Mouse (Mus musculus) kidney, adult 2 months (tissue): ENCODE measurements around the gene Mrgprh. TPM values are rescaled to one million over a fixed set of nuclear protein-coding genes. Genes with fewer than 3 reads are reported as not detected.
"Not testable (repeated sequence)": the region's sequence is repeated elsewhere in the genome, so short reads cannot be mapped to it uniquely, and the experiment has no call there.

Experiments
- DNase-seq: peaks from one replicate; pipeline ENCODE4 v3.0.0; 2021
- H3K27ac ChIP-seq: fragments of 200-500 bp; 2 replicates; pipeline ENCODE4 v1.5.1; 2012; ENCODE audit warnings: low read depth, low read length, control low read depth, inconsistent platforms; ENCODE audit not compliant: insufficient read depth
- H3K27me3 ChIP-seq: fragments of 200-500 bp; replicated peaks from 2 replicates; pipeline ENCODE4 v1.6.1; 2012; ENCODE audit warnings: mild to moderate bottlenecking, moderate library complexity, low read length, inconsistent platforms; ENCODE audit not compliant: control insufficient read depth, insufficient read depth
- H3K36me3 ChIP-seq: fragments of 200-500 bp; 2 replicates; pipeline ENCODE4 v1.6.1; 2012; ENCODE audit warnings: mild to moderate bottlenecking, moderate library complexity, low read length, inconsistent platforms; ENCODE audit not compliant: control insufficient read depth, insufficient read depth
- H3K4me1 ChIP-seq: fragments of 200-500 bp; 2 replicates; pipeline ENCODE4 v1.6.1; 2011; ENCODE audit warnings: low read length; ENCODE audit not compliant: control insufficient read depth, insufficient read depth
- H3K4me3 ChIP-seq: fragments of 200-500 bp; 2 replicates; pipeline ENCODE4 v1.5.1; 2011; ENCODE audit warnings: mild to moderate bottlenecking, low read depth, low read length, control low read depth; ENCODE audit not compliant: insufficient read depth
- CTCF ChIP-seq: fragments of 200-500 bp; conservative IDR thresholded peaks from 2 replicates; pipeline ENCODE4 v1.5.1; 2011; ENCODE audit warnings: low read depth, mild to moderate bottlenecking, control low read depth, low read length, moderate library complexity, mixed read lengths; ENCODE audit not compliant: insufficient read depth, insufficient read length
- POLR2A ChIP-seq: fragments of 200-500 bp; IDR thresholded peaks from one replicate; pipeline ENCODE4 v1.6.1; 2011; ENCODE audit warnings: low read depth, low read length, control low read depth
- WGBS: fragments of 180-500 bp; shearing (Covaris S2); methylation state at CpG from one replicate; pipeline ENCODE4 v1.1.7; 2018; 5-methylcytosine and 5-hydroxymethylcytosine counted together
- polyA plus RNA-seq: library from polyadenylated mRNA; depleted of rRNA; stranded (reverse); fragments of >200 nt; gene quantifications from 2 replicates; pipeline ENCODE4 v1.2.3, GENCODE M21; 2012

Mrgprh gene
- polyA plus RNA-seq, 1 experiment = 0.31 TPM

DNA sequence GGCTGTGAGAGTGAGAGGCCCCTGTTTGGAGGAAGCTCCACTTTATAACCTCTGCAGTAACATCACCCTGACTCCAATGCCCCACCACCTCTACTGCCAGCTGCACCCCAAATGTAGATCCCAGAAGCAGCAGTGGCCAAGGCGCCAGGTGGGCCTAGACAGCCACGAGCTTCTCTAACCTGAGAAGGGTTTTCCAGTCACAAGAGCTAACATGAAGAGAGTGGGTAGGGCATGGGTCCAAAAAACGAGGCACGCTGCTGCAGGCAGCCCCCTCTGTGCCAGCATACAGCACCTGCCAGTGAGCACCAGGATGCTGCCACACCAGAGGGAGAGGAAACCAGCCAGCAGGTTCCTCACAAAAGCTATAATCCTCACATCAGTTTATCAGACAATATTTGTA, 15.2 kb downstream of the Mrgprh start:
- Histone ChIP-seq H3K4me1 (no peaks in the 10 kb centered on the region), H3K27ac (no peak overlapping the region), H3K4me3 (no peak overlapping the region), H3K27me3 (no peaks in the 10 kb centered on the region), H3K36me3 (no peaks in the 10 kb centered on the region)
- TF ChIP-seq CTCF = no peak
- TF ChIP-seq POLR2A = no peak
- 93% methylated on average over 4 of the region's 4 CpGs for WGBS
- no peak for DNase-seq

DNA sequence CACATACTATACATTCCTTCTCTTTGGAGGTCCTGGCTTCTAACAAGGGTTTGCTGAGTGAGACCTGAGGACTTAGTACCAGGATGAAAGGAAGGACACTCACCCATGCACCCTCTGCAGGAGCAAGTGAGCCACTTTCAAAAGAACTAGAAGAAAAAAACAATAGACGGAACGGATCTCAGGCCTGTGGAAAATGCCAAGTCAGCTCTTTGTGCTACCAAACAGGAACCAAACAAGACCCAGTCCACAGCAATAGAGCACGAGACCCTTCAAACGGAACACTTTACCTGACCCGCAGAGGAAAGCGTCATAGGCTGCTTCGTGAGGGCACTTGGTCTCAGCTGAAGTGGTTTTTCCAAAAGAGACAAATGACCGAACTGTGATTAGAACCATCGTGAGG, 16.2 kb downstream of the Mrgprh start:
- Histone ChIP-seq H3K27me3 (no peaks in the 10 kb centered on the region), H3K4me3 (no peak overlapping the region), H3K4me1 (no peaks in the 10 kb centered on the region), H3K27ac (no peak overlapping the region), H3K36me3 (no peaks in the 10 kb centered on the region)
- 89% methylated on average over 9 of the region's 9 CpGs for WGBS
- no peak for TF ChIP-seq POLR2A
- no peak for TF ChIP-seq CTCF
- no peak for DNase-seq

DNA sequence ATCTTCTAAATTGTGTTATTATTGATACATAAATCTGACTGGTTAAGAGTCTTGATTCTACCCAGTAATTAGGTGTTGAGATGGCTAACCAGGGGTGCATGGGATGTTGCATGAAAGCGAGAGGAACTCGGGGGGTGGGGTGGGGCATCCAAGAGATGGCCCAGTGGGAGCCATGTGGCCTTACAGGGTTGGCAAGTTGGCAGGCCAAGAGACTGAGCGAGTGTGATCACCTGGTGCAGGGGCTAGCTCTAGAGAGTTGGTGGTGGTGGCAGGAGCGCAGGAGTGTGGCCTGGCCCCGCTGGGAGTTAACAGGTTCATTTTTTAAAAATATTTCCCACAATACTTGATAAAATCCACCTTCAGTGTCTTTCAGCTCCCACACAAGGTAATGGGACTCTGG, 21.8 kb downstream of the Mrgprh start:
- Histone ChIP-seq H3K4me1 (no peaks in the 10 kb centered on the region), H3K27me3 (no peaks in the 10 kb centered on the region), H3K27ac (no peak overlapping the region), H3K36me3 (no peaks in the 10 kb centered on the region; the same call in 1 of the 2 replicates), H3K4me3 (no peak overlapping the region)
- WGBS = 91% methylated on average over 5 of the region's 5 CpGs
- DNase-seq = no peak
- TF ChIP-seq POLR2A (no peak), CTCF (no peak)

DNA sequence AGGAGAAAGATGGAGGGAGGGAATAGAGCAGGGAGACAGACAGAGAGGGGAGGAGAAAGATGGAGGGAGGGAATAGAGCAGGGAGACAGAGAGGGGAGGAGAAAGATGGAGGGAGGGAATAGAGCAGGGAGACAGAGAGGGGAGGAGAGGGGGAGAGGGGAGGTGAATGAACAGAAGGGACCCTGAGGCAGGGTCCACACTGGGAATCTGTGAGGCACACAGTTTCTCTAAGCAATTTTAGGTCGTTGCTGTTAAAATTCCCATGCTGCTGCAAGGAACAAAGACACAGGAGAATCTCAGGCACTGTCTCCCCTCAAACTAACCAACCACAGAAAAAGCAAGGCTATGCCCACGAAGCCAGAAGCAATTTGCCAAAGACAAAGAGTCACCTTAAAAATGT, 22.8 kb downstream of the Mrgprh start:
- 46% methylated on average over 2 of the region's 2 CpGs for WGBS
- DNase-seq, H3K36me3 ChIP-seq, H3K4me1 ChIP-seq, H3K27ac ChIP-seq, H3K4me3 ChIP-seq, H3K27me3 ChIP-seq: not testable (repeated sequence)

DNA sequence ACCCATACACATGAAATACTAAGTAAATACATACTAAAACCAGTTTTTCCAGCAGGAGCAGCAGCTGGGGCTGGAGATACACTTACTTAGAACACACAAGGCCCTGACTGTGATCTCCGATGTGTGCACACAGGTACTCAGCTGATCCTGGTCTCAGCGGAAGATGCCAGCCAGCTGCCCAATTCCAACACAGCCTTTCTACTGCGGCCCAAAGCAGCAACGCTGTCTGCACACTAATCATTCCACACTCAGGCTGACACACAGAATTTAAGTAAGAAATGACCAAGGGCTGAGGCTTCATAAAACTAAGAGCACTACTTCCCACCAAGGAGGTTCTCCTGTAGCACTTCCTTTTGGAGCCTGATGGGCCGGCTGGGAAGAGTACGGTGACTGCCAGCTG, 26.5 kb downstream of the Mrgprh start:
- TF ChIP-seq CTCF (no peak), POLR2A (no peak)
- Histone ChIP-seq H3K4me3 (no peak overlapping the region), H3K27me3 (no peaks in the 10 kb centered on the region), H3K36me3 (no peaks in the 10 kb centered on the region; the same call in 1 of the 2 replicates), H3K27ac (no peak overlapping the region), H3K4me1 (no peaks in the 10 kb centered on the region)
- no peak for DNase-seq
- WGBS = 95% methylated on average over 6 of the region's 6 CpGs

DNA sequence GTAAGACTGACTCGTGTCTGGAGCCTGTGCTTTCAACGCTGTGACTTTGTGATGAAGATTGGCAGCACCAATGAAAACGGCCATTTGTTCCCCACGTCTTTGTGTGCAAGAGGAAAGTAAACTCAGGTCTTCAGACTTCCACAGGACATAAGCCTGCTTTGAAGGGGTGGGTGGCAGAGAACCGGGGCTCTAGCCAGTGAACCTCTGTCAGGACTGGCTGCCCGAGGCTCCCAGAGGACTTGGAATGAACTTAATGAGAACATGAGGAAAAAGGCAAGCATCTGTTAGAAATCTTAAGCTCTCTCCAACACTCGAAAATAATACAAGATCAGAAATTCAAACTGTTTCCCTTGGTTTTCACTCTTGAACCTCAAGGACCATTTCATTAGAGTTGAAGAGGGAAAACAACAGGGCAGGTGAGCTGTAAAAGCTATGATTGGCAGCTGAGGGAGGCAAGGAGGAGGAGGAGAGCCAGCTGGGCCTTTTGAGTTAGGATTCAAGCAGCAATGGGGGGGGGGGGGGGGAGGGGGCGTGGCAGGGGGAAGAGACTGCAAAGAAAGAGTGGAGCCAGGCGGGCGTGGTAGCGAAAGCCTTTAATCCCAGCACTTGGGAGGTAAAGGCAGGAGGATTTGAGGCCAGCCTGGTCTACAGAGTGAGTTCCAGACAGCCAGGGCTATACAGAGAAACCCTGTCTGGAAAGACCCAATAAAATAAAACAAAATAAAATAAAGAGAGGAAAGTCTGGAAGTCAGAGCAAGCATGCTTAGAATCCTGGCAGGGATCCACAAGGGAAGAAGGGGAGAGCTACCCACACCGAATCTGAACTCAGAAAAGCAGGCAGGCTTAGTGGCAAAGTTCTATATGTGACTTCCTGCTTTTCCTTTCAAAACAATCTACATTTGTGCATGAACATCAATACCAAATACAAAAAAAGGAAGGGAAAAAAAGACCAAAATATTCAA, 27.8 kb downstream of the Mrgprh start:
- H3K27ac ChIP-seq = no peak overlapping the region
- H3K4me3 ChIP-seq = no peak overlapping the region
- no peak for DNase-seq
- no peaks in the 10 kb centered on the region for H3K4me1 ChIP-seq
- H3K27me3 ChIP-seq = no peaks in the 10 kb centered on the region
- TF ChIP-seq POLR2A (no peak), CTCF (no peak)
- 59% methylated on average over 12 of the region's 12 CpGs for WGBS
- H3K36me3 ChIP-seq = no peaks in the 10 kb centered on the region; the same call in 1 of the 2 replicates

DNA sequence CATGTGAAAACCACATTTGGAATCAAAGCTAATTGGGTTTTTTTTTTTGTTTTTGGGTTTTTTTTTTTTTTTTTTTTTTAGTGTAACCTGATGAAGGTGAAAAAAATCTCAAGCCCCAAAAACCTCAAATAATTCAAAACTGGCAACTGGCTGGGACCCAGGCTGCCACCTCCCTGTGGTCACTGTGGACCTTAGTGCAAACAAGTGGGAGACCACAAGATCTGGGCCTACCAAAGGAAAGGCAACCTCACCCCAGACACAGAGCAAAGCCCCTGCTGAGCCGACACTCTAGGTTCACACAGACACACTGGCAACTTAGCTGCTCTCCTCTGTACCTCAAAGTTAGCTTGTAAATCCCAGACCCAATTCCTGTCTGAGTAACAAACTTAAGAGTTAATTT, 28.5 kb downstream of the Mrgprh start:
- TF ChIP-seq CTCF (no peak), POLR2A (no peak)
- Histone ChIP-seq H3K36me3 (no peaks in the 10 kb centered on the region; the same call in 1 of the 2 replicates), H3K4me1 (no peaks in the 10 kb centered on the region), H3K27ac (no peak overlapping the region), H3K4me3 (no peak overlapping the region), H3K27me3 (no peaks in the 10 kb centered on the region)
- no peak for DNase-seq
- WGBS = 88% methylated on average over 1 of the region's 1 CpGs
